Mouse (Mus musculus) forebrain, embryonic 13.5 days (tissue): ENCODE data around the gene Ugt1a8. TPM values are rescaled to one million over a fixed set of nuclear protein-coding genes. Genes with fewer than 3 reads are reported as not detected.
"Not testable (repeated sequence)": the region's sequence is repeated elsewhere in the genome, so short reads cannot be mapped to it uniquely, and the experiment has no call there.

Source experiments
- ATAC-seq: fragments of 200-750 bp; cut with Nextera tagmentation; 2 replicates; pipeline ENCODE4 v1.8.0; 2017
- H3K27ac ChIP-seq: fragments of 300-500 bp; sonication (generic); 2 replicates; pipeline ENCODE4 v1.5.1; 2015; ENCODE audit warnings: inconsistent platforms, mild to moderate bottlenecking, moderate library complexity
- H3K27me3 ChIP-seq: fragments of 300-500 bp; sonication (generic); 2 replicates; pipeline ENCODE4 v1.6.1; 2015; ENCODE audit warnings: mild to moderate bottlenecking, inconsistent platforms
- H3K36me3 ChIP-seq: fragments of 300-500 bp; sonication (generic); 2 replicates; pipeline ENCODE4 v1.6.1; 2015; ENCODE audit warnings: mild to moderate bottlenecking, inconsistent platforms; ENCODE audit not compliant: poor library complexity, severe bottlenecking
- H3K4me1 ChIP-seq: fragments of 300-500 bp; sonication (generic); 2 replicates; pipeline ENCODE4 v1.6.1; 2015; ENCODE audit warnings: inconsistent platforms
- H3K4me2 ChIP-seq: fragments of 300-500 bp; sonication (generic); 2 replicates; pipeline ENCODE4 v1.6.1; 2015; ENCODE audit warnings: inconsistent platforms, mild to moderate bottlenecking, moderate library complexity
- H3K4me3 ChIP-seq: fragments of 300-500 bp; sonication (generic); 2 replicates; pipeline ENCODE4 v1.5.1; 2015; ENCODE audit warnings: mild to moderate bottlenecking, inconsistent platforms
- H3K9ac ChIP-seq: fragments of 300-500 bp; sonication (generic); 2 replicates; pipeline ENCODE4 v1.6.1; 2015; ENCODE audit warnings: mild to moderate bottlenecking, inconsistent platforms
- H3K9me3 ChIP-seq: fragments of 300-500 bp; sonication (generic); replicated peaks from 2 replicates; pipeline ENCODE4 v1.6.1; 2016; ENCODE audit warnings: inconsistent platforms
- WGBS: fragments of 180-500 bp; shearing (Covaris S2); methylation state at CpG from one replicate; pipeline ENCODE4 v1.1.7; 2015; 5-methylcytosine and 5-hydroxymethylcytosine counted together
- polyA plus RNA-seq: library from polyadenylated mRNA; unstranded; fragments of >200 nt; fragmentation: Nextera tagmentation; extraction: Ambion mirVana; gene quantifications from 2 replicates; pipeline ENCODE4 v1.2.1, GENCODE M21; 2015

The Ugt1a8 gene
- polyA plus RNA-seq, 1 experiment from 2014 or later, result not detected

DNA sequence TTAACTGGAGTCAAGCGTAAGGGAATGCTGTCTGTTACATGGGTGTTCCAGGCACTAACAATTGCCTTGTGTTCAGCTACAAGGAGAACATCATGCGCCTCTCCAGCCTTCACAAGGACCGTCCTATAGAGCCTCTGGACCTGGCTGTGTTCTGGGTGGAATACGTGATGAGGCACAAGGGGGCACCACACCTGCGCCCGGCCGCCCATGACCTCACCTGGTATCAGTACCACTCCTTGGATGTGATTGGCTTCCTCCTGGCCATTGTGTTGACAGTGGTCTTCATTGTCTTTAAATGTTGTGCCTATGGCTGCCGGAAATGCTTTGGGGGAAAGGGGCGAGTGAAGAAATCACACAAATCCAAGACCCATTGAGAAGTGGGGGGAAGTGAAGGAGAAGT is 130.4 kb downstream of the Ugt1a8 start:
- H3K27me3 ChIP-seq, result no peaks in the 10 kb centered on the region
- H3K27ac ChIP-seq, result no peak overlapping the region
- peaks cover 46% of the 10 kb centered on the region for H3K9me3 ChIP-seq
- no peak overlapping the region for H3K4me3 ChIP-seq
- ATAC-seq, result no peak
- H3K4me2 ChIP-seq, result no peak overlapping the region
- H3K9ac ChIP-seq, result no peak overlapping the region
- no peaks in the 10 kb centered on the region for H3K36me3 ChIP-seq
- H3K4me1 ChIP-seq, result no peaks in the 10 kb centered on the region
- WGBS, result 75% methylated on average over 9 of the region's 9 CpGs

DNA sequence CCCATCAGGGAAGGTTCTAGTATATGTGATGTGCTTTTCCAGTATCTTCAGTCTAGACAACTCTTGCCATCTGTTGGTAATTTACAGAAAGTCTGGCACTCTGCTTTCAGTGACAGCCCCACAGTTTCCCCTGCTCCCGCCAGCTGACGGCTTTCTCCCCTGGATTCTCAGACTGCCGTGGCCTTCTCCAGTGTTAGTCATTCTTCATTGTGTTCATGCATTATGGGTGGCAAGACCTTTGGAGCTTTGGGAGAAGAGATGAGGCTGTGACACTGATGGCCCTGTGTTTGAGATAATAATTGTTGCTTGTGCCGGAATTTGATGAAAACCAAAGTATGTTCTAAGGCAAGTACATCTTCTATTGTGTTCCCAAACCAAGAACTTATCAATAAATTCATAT is 131.0 kb downstream of the Ugt1a8 start:
- H3K27ac ChIP-seq, result no peak overlapping the region
- no peaks in the 10 kb centered on the region for H3K4me1 ChIP-seq
- H3K27me3 ChIP-seq, result no peaks in the 10 kb centered on the region
- WGBS, result 49% methylated on average over 4 of the region's 4 CpGs
- peaks cover 41% of the 10 kb centered on the region for H3K9me3 ChIP-seq
- no peak overlapping the region for H3K4me2 ChIP-seq
- H3K36me3 ChIP-seq, result no peaks in the 10 kb centered on the region
- no peak overlapping the region for H3K4me3 ChIP-seq
- ATAC-seq, result no peak
- H3K9ac ChIP-seq, result no peak overlapping the region

DNA sequence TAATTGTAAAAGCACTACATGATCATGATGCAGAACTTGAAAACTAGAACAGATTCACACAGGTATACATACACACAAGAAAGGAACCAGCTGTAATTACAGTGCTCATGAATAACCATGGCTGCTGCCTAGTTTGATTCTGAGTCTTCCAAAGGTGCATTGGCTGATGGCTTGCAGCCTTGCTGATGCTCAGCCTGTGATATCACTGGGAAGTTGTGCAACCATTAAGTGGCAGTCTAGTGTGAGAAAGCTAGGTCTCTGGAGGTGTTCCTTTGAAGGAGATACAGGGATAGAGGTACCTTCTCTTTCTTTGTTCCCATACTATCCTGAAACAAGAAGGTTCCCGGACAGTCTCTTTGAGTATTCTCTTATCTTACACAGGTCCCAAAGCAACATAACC is 131.4 kb downstream of the Ugt1a8 start:
- no peak for ATAC-seq
- WGBS, result 17% methylated on average over 1 of the region's 1 CpGs
- Histone ChIP-seq H3K9me3 (peaks cover 36% of the 10 kb centered on the region), H3K27me3 (no peaks in the 10 kb centered on the region), H3K4me3 (no peak overlapping the region), H3K4me1 (no peaks in the 10 kb centered on the region), H3K36me3 (no peaks in the 10 kb centered on the region), H3K9ac (no peak overlapping the region), H3K27ac (no peak overlapping the region), H3K4me2 (no peak overlapping the region)

DNA sequence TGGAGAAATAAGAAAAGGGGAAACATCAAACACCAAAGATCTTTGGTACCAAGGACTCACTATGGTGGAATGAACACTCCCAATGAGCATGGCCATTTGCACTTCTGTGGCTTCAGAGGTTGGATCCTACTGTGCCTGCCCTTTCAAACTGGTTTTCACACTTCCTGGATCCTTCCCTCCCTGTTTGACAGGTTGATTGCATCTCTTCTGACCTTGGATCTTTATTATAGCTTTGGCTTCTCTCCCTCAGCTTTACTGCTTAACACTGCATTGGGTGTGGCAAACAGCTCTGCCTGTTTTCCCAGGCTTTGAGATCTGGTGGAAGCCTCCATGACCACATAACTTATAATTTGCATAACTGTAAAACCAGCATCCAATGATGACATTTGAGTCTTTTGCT is 132.7 kb downstream of the Ugt1a8 start:
- Histone ChIP-seq H3K9me3 (peaks cover 27% of the 10 kb centered on the region), H3K27ac (no peak overlapping the region), H3K4me2 (no peak overlapping the region), H3K4me3 (no peak overlapping the region), H3K27me3 (no peaks in the 10 kb centered on the region), H3K4me1 (no peaks in the 10 kb centered on the region), H3K36me3 (no peaks in the 10 kb centered on the region), H3K9ac (no peak overlapping the region)
- no peak for ATAC-seq

DNA sequence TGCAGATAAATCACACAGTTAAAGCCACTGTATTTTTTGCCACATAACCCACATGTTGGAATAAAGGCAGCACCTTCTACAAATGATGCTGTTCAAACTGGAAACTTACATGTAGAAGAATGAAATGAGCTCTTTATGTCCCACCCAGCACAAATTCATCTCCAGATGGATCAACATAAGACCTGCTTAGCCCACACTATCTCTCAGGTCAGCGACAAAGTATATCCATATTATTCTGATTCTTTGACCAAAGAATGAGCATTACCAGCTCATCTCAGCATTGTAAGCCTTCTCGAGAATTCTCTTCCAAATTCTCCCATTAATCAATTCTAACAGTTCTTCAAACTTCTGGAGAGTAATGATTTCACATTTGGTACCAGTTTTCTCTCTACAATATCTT is 134.6 kb downstream of the Ugt1a8 start:
- no peak overlapping the region for H3K27ac ChIP-seq
- no peaks in the 10 kb centered on the region for H3K36me3 ChIP-seq
- H3K4me1 ChIP-seq, result no peaks in the 10 kb centered on the region
- peaks cover 29% of the 10 kb centered on the region for H3K9me3 ChIP-seq
- no peak overlapping the region for H3K4me3 ChIP-seq
- no peaks in the 10 kb centered on the region for H3K27me3 ChIP-seq
- ATAC-seq, result no peak
- H3K9ac ChIP-seq, result no peak overlapping the region
- H3K4me2 ChIP-seq, result no peak overlapping the region
- WGBS, result 52% methylated on average over 2 of the region's 2 CpGs

DNA sequence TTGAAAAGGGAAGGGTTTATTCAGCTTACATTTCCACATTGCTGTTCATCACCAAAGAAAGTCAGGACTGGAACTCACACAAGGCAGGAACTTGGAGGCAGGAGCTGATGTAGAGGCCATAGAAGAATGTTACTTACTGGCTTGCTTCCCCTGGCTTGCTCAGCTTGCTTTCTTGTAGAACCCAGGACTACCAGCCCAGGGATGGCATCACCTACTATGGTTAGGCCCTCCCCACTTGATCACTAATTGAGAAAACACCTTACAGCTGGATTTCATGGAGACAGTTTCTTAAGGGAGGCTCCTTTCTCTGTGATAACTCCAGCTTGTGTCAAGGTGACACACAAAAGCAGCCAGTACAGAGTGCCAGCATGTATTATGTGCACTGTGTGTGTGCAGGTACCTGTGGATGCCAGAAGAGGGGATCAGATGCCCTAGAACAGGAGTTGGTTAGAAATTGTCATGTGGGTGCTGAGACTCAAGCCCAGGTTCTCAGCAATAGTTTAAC is 135.4 kb downstream of the Ugt1a8 start:
- not testable (repeated sequence) for H3K27ac ChIP-seq, H3K27me3 ChIP-seq, ATAC-seq, H3K4me1 ChIP-seq, H3K4me3 ChIP-seq, H3K4me2 ChIP-seq, H3K36me3 ChIP-seq, H3K9ac ChIP-seq
- peaks cover 32% of the 10 kb centered on the region for H3K9me3 ChIP-seq

DNA sequence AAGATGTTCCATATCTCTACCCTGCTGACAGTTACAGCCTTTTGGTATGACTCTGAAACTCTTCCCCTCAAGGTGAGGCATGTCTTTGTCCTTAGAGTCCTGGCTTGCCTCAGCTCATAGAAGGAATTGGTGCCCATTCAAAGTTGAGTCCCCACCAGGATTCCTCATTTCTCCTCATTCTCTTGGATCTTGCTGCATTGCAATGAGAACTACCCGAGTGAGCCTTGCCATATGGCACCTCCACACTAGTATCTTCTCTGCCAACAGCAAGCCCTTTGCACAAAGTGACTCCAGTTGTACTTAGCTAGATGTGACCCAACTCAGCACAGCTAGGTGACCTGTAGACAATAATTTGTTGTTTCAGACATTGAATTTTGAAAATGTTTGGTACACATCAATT is 136.0 kb downstream of the Ugt1a8 start:
- Histone ChIP-seq H3K4me2 (no peak overlapping the region), H3K4me1 (no peaks in the 10 kb centered on the region), H3K9ac (no peak overlapping the region), H3K4me3 (no peak overlapping the region), H3K27me3 (no peaks in the 10 kb centered on the region), H3K36me3 (no peaks in the 10 kb centered on the region), H3K9me3 (peaks cover 38% of the 10 kb centered on the region), H3K27ac (no peak overlapping the region)
- ATAC-seq, result no peak
- 50% methylated on average over 1 of the region's 1 CpGs for WGBS

DNA sequence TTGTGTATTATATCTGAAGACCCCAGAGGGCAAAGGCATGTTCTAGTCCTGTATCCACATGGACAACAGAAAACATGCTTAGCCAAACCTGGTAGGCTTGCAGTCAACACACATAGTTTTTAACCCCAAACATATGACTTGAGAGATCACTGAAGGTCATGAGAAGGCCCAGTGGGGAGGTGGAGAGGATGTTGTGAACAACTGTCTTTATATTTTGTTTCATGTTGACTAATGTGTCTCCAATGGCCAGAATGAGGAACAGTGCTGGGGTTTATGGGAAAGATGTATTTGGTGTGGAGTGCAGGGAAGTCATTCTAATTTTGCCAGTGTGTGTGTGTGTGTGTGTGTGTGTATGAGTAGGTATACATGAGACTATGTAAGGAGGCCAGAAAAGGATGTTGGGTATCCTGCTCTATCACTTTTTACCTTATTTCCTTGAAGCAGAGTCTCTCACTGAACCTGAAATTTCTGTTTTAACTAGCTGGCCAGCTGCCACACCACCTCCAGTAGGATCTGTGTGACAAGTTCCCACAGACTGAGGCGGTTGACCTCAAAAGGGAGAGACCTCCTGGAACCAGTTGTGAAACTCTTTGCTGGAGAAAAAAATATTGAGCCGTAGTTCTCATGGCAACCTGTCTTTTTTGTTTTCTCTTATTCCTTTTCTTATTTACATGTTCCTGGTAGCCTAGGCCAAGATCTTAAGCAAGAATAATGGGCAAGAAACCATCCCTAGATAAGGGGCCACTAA is 136.6 kb downstream of the Ugt1a8 start:
- H3K4me1 ChIP-seq, result no peaks in the 10 kb centered on the region
- H3K4me2 ChIP-seq, result no peak overlapping the region
- no peak for ATAC-seq
- H3K9me3 ChIP-seq, result peaks cover 44% of the 10 kb centered on the region
- H3K36me3 ChIP-seq, result no peaks in the 10 kb centered on the region
- no peak overlapping the region for H3K9ac ChIP-seq
- WGBS, result 70% methylated on average over 2 of the region's 2 CpGs
- no peak overlapping the region for H3K27ac ChIP-seq
- no peaks in the 10 kb centered on the region for H3K27me3 ChIP-seq
- no peak overlapping the region for H3K4me3 ChIP-seq

DNA sequence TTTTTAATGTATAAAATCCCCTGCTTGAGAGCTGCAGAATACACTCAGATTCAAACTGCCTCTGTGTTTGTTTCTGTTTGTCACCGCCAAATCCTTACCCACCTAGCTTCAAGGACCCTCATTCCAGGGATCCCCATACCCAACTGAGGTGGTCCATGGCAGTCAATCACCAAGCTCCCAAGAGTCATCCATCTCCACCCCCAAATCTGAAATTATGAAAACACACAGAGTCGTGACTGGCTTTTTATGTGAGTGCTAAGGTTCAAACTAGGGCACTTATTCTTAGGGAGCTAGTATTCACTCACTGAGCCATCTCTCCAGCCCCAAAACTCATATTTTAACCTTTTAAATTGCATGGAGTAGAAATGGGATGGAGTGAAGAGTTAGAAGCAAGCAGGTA is 137.7 kb downstream of the Ugt1a8 start:
- not testable (repeated sequence) for H3K27ac ChIP-seq, H3K9ac ChIP-seq, H3K36me3 ChIP-seq, H3K4me2 ChIP-seq, H3K4me3 ChIP-seq, H3K4me1 ChIP-seq, ATAC-seq, H3K27me3 ChIP-seq
- H3K9me3 ChIP-seq, result peaks cover 55% of the 10 kb centered on the region
- 38% methylated on average over 2 of the region's 2 CpGs for WGBS

DNA sequence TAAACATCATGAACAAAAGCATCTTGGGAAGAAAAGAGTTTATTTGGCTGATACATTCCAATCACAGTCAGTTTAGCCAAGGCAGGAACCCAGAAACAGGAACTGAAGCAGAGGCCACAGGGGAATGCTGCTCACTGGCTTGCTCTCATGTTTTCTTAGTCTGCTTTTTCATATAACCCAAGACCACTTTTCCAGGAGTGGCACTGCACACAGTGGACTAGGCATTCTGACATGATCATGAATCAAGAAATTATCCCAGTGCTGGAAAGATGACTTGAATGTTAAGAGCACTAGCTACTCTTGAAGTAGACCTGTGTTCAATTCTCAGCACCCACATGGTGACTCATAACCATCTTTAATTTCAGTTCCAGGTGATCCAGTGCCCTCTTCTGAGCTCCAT is 138.1 kb downstream of the Ugt1a8 start:
- Histone ChIP-seq H3K9me3 (peaks cover 59% of the 10 kb centered on the region), H3K9ac (no peak overlapping the region), H3K4me2 (no peak overlapping the region), H3K27me3 (no peaks in the 10 kb centered on the region), H3K27ac (no peak overlapping the region), H3K4me3 (no peak overlapping the region), H3K36me3 (no peaks in the 10 kb centered on the region), H3K4me1 (no peaks in the 10 kb centered on the region)
- no peak for ATAC-seq

DNA sequence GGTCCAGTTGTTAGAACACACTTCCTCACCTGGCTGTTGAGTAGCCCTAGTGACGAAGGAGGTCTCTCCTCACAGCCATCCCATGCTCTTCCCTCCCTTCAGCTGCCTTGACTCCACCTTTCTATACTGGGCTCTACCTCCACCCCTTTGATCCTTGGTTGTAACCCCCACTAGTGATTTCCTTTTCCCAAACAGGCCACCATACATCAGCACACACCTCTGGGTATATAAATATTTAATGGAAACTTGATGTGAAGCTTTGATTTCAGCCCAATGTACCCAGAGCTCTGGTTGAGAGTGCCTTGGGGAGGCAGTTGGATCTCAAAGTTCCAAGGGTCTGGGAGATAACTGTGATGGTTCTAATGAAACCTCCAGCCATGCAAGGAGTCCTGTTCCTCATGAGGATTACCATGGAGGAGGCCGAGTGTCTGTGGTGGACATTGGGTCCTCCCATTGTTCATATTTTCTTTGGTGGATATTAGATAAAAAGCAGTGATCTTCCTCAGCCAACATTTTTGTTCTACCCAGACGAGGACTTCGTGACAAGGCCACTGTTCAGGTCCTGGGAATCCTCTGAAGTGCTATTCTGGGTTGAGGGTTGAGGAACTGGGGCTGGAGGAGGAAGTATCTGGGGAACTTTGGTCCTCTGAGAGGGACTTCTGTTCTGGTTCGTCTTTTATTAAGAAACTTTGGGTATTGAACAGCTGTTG is 139.2 kb downstream of the Ugt1a8 start, which contains the start of gene Mroh2a:
Mroh2a (plus strand) TSS at position 317 of the 710 bp plus-strand sequence.
- Histone ChIP-seq H3K4me3 (no peak within 1 kb of the TSS), H3K27me3 (no peaks in the 10 kb centered on the region), H3K36me3 (no peaks in the 10 kb centered on the region), H3K4me2 (no peak within 1 kb of the TSS), H3K4me1 (no peaks in the 10 kb centered on the region), H3K27ac (no peak within 1 kb of the TSS), H3K9me3 (peaks cover 70% of the 10 kb centered on the region), H3K9ac (no peak within 1 kb of the TSS)
- ATAC-seq, result no peak
- WGBS, result 53% methylated on average over 5 of the region's 5 CpGs

DNA sequence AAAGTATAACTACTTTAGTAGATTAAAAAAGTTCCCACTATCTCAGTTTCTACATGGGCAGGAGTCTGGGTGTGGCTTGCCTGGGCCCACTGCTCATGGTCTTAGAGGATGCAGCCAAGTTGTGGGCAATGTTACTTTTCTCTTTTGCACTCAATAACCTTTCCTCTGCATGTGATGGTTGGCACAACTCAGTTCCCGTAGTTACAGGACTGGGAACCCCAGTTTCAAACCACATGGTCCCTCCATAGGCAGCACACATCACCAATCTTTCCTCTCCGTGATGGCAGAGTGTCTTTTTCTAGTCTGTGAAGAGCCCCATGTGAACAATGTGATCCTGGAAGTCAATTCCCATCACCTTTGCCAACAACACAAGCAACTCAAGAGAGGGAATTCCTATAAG is 139.9 kb downstream of the Ugt1a8 start:
- Histone ChIP-seq H3K27ac (no peak overlapping the region), H3K4me1 (no peaks in the 10 kb centered on the region), H3K9ac (no peak overlapping the region), H3K27me3 (no peaks in the 10 kb centered on the region), H3K36me3 (no peaks in the 10 kb centered on the region), H3K9me3 (peaks cover 73% of the 10 kb centered on the region), H3K4me3 (no peak overlapping the region), H3K4me2 (no peak overlapping the region)
- WGBS, result 55% methylated on average over 2 of the region's 2 CpGs
- no peak for ATAC-seq
